Mouse (Mus musculus) left cerebral cortex, adult 18-20 months (tissue): ENCODE data around the gene Ccdc107. TPM values are rescaled to one million over a fixed set of nuclear protein-coding genes. Genes with fewer than 3 reads are reported as not detected.

Experiments used
- DNase-seq, 2 experiments: peaks; one replicate each; pipeline ENCODE4 v3.0.0; 2021 to 2022; ENCODE audit warnings: low spot score in 2 of 2, mixed read lengths in 1 of 2
- total RNA-seq, 2 experiments: library from RNA; stranded (reverse); gene quantifications; 2 replicates each; pipeline ENCODE4 v1.2.3; 2021

Ccdc107 gene
- total RNA-seq, 2 experiments from 2014 or later = 29.9 to 30.0 TPM

DNA sequence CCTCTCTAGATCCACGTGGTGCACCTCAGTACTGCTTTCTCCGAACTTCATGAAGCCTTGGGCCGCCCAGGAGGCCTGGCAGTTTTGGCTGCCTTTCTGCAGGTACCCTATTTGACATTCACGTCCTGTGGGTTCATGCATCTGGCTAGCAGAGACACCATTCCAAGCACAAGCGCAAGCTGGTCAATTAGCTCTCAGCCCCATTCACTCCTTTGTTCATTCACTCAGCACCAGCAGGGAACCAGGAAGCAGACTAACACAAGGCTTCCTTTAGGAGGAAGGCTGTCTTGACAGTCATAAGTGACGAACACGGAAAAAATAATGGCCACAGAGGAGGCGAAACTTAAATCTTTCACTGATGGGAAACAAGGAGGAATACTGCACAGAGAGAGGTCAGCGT lies 16.4 kb downstream of the Ccdc107 start:
- no peak for DNase-seq

DNA sequence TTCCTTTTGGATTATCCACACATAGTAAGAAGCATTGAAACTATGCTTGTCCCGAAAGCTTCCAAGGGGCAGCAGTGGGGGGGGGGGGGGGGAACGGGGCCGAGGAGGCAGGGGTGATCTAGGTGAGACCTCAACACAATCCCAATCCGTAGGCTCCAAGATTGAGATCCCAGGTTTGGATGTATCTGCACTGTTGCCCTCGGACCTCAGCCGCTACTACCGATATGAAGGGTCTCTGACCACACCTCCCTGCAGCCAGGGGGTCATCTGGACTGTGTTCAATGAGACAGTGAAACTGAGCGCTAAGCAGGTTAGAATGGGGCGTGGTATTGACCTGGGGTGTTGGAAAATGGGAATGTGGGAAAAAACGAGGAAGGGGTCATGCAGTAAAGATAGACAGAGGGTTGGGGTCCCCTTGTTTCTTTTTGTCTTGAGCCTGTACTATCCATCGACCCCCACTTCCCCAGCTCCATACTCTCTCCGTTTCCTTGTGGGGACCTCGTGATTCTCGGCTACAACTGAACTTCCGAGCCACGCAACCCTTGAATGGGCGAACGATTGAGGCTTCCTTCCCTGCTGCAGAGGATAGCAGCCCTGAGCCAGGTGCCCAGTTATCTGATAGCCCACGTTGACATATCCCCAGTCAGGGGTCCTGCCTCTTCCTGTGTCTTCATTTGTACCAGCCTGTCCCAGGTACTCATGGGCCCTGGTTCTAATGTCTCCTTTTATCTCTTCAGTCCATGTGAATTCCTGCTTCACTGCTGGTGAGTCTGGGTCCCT lies 19.2 kb downstream of the Ccdc107 start:
- no peak for DNase-seq

DNA sequence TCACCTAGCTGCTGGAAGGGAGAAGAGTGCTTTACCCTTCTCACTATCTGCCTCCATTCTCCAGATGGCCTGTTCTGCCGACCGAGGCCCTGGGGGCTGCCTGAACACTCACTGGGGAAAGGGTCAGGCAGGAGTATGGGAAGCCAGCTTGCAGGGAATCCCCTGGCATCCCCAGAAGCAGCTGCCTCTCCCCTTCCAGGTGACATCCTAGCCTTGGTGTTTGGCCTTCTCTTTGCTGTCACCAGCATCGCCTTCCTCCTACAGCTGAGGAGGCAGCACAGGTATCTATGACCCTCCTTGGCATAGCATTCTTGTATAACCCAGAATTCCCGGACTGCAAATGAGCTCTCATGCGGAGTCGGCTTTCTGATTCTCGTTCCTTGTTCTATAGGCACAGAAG lies 20.0 kb downstream of the Ccdc107 start:
- DNase-seq = no peak

DNA sequence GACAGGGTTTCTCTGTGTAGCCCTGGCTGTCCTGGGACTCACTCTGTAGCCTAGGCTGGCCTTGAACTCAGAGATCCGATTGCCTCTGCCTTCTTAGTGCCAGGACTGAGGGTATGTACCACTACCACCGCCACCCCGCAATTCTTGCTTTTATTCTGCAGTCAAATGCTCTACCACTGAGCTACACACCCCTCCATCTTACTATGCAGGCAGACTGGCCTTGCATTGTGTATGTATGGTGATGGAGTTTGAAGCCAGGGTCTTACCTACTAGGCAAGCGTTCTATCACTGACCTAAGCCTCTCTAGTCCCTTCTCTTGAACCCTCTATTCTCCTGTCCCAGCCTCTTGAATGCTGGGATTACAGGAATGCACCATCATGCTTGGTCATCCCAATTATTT lies 20.6 kb downstream of the Ccdc107 start:
- DNase-seq = no peak

DNA sequence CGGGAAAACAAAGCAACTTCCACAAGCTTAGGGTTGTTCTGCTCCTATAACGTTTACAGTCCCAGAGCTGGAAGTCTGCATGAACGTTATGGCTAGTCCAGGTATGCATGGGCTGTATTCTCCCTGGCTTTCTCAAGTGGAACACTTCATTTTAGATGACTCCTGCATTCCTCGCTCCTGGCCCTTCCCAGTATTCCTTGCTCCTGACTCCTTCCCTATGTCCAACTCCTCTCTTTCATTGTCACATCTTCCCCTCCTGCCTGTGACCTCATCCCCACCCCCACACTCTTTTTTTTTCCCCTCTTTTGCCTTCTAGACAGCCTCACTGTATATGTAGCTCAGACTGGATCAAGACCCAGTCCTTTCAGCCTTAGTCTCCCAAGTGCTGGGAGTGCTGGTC lies 21.1 kb downstream of the Ccdc107 start:
- no peak for DNase-seq

DNA sequence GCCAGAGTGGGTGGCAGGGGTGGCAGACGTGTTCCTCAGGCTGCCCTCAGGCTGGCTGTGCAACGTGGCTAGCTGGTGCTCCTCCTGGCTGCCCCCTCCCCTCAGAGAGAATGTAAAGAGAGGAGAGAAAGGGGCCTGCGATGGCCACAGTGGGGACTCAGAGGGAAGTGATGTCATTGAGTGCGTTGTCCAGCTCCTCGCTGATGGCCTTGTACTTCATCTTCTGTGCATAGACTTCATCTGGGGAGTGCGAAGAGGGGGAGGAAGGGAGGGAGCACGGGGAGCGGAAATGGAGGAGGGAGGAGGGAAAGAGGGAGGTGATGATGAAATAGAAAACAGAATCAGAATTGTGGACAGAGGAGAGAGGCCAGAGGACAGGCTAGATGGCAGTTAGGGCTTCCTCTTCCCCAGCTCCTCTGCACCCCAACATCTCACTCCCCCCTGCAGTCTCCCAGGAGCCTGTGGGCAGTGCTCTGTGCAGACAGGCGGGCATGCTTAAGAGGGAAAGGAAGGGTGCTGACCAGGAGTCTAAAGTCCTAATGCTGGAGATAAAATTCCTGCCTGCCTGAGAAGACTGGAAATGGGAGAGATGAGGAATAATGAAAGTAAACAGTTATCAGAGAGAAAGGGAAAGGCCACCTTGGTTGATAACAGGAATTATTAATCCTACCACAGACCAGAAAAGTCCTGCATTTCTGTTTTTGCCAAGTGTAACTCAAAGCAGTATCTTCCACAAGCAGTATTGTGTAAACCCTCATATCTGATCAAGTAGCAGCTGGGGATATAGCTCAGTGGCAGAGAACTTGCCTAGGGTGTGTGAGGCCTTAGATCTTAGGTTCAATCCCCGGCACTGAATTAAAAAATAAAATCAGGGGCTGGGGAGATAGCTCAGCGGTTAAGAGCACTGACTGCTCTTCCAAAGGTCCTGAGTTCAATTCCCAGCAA lies 23.3 kb downstream of the Ccdc107 start:
- DNase-seq = no peak

DNA sequence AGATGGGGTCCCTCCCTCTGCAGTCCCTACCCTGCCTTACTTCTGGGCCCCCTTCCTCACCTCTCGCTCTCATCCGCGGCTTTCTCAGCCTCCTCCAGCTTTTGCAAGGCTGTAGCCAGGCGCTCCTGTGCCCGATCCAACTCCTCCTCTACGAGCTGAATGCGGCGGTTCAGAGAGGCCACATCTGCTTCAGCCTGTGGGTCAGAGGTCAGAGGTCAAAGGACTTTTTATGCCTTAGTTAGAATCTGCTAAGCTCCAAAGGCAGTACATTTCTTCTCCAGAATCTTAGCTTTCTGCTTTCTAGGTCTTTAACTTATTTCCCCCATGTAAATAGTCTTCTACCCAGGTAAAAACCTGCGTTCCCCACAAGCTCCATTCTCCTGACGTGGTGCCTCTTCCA lies 26.9 kb downstream of the Ccdc107 start:
- DNase-seq = no peak

DNA sequence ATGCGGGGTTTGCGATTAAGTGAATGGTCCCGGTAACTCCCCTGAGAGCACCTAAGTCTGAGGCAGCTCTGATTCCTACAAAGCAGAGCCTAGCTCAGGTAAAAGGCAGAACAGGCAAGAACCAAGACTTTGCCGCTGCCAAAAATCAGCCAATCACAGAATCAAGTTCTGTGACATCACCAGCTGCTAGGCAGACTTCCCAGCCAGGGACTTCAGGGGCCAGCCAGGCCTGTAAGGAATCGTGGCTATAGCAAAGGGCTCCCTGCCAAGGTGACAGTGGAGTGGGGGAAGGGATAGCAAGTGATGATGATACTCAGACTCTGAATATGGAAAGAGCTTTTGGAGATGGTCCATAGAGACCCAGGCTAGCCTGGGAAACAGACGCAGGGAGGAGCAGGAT lies 27.3 kb downstream of the Ccdc107 start:
- DNase-seq = peak; percentile 88 to 95

DNA sequence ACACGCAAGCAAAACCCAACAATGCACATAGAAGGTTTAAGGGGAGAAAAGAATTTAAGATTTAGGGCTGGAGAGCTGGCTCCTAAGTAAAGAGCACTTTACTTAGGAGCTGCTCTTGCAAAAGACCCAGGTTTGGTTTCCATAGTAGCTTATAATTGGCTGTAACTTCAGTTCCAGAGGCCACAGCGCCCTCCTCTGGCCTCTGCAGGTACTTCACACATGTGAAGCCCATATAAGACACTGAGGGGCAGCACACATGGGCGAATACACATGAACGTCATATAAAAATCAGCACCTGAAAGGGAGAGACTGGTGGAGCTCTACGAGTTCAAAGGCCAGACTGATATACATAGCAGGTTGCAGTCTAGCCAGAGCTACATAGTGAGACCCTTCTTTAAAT lies 35.2 kb downstream of the Ccdc107 start:
- no peak for DNase-seq

DNA sequence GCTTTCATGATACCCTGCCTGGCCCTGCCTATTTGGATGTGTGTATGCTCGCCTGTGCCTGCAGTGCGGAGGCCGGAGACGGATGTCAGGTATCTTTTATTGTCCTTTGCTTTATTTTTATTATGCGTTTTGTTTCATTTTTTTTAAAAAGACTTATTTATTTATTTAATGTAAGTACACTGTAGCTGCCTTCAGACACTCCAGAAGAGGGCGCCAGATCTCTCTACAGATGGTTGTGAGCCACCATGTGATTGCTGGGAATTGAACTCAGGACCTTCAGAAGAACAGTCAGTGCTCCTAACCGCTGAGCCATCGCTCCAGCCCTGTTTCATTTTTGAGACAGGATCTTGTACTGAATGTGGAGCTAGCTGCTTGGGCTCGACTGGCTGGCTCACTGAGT lies 35.8 kb downstream of the Ccdc107 start:
- no peak for DNase-seq

DNA sequence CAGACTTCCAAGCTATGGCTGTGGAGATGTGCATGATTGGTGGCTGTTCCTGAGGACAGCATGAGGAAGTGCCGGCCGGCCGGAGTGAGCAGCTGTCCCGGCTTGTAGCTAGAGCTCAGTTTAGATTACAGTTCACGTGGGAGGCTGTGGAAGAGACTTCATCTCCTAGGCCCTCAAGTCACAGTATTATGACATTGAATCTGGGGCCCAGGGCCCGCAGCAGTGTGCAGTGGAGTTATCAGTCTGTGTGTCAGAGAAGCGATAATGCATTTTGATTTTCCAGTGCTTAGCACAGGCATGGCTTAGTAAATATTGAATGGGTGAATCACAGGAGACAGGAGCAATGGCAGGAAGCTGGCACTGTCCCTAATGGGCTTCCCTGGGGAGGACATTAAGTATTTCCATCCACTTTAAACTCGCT lies 37.4 kb downstream of the Ccdc107 start:
- no peak for DNase-seq

DNA sequence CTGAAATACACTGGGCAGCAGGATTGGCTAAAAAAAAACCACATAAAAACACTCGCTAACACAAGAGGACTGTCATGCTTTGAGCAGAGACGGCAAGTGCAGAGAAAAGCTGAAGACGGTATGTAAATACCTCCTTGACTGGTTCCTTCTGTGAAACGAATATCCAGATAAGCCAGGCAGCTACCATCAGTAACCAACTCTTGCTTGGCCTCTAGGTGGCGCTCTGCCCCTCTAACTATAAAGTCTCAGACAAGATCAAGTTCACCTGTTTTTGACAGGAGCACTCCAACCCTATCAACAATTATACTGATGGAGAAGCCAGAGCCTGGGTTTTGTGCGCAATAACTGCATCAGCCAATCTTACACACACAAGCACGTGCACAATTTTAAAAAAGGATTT lies 37.9 kb downstream of the Ccdc107 start:
- DNase-seq = peak; percentile 76 to 82

DNA sequence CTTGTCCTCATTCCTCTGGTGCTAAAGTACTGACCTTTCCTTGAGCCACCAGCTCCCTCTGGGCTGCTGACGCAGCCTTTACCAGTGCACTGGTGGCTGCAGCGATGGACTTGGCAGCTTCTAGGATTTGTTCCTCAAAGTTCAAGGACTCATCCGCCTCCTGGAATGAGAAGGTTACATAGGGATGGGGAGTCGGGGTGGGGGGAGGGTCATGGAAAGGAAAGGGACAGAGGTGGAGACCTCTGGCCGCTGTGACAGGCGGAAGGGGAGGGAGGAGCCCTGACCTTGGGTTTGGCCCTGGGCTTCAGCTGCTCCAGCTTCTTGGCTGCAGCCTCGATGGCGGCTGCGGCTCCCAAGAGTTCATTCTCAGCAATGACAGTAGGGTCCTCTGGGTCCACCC lies 40.6 kb downstream of the Ccdc107 start:
- no peak for DNase-seq

DNA sequence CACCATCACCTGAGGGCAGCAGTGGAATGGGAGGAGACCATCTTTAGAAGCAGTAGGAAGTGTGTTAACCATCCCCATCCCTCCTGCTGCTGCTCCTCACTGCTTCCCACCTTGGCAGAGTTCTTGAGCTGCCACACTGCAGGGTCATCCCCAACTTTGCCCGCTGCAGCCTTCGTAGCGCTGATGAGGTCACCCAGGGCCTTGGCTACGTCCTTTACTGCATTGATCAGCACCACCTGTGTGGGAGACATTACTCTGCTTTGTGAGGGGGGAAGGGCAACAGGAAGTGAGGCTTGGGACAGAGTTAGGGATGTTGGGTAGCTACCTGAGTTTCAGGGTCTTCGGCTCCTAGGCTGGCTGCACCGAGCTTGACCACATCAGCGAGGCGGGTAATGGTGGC lies 42.9 kb downstream of the Ccdc107 start:
- no peak for DNase-seq

DNA sequence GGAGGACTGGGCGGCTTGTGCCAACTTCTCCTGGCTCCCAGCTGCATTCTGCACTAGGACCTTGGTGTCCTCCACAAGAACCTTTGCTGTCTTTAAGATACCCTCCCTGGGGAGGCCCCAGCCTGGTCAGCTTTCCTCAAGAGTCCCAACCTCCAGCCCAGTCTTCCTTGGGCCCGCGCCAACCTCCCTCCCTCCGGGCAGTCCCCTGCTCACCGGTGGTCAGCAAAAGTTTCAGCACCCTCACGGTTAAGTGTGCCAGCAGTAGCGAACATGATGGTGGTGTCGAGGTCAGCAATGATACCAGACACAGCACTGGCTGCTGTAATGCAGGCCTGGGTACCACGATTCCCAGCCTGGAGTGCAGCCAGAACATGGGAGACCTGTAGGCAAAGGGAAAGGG lies 43.3 kb downstream of the Ccdc107 start:
- no peak for DNase-seq

DNA sequence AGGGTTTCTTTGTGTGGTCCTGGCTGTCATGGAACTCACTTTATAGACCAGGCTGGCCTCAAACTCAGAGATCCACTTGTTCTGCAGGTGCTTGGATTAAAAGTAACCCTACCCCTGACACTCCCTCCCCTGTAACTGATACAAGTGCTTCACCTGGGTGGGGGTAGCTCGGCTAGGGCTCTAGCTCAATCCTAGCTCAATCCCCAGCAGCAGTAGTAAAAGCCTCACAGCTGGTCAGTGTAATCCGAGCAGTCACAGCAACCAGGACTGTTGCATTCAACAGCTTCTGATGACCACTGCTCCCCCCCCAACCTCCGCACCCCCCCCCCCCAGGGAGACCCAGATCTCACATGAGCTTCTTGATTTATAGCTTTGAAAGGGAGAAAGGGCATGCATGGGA lies 49.3 kb downstream of the Ccdc107 start:
- no peak for DNase-seq

Other genes with a start within 250 kb of the Ccdc107 start
- under 1 TPM; 0.19 to 0.44 TPM for gene Atp8b5, start 225.7 kb upstream of the Ccdc107 start, total RNA-seq
- 100 to 1,000 TPM; 128 to 146 TPM for gene Rusc2, start 110.9 kb upstream of the Ccdc107 start, total RNA-seq
- gene Fam166b, start 63.8 kb upstream of the Ccdc107 start, total RNA-seq = 1 to 10 TPM in 1 of 2 experiments, under 1 TPM in 1; 0.82 to 1.2 TPM
- 10 to 100 TPM; 90.6 to 96.5 TPM for gene Tesk1, start 51.0 kb upstream of the Ccdc107 start, total RNA-seq
- gene Cd72, start 38.3 kb upstream of the Ccdc107 start, total RNA-seq = 1 to 10 TPM in 1 of 2 experiments, under 1 TPM in 1; 0.84 to 1.3 TPM
- gene Sit1, start 9.2 kb upstream of the Ccdc107 start, total RNA-seq = not detected
- gene Arhgef39, start 6.8 kb downstream of the Ccdc107 start, total RNA-seq = 1 to 10 TPM in 1 of 2 experiments, under 1 TPM in 1; 0.21 to 1.8 TPM
- 1 to 10 TPM in 1 of 2 experiments, under 1 TPM in 1; 0.42 to 1.8 TPM for gene Car9, start 14.1 kb downstream of the Ccdc107 start, total RNA-seq
- gene Tpm2, start 30.9 kb downstream of the Ccdc107 start, total RNA-seq = 1 to 10 TPM; 8.4 to 9.9 TPM
- 10 to 100 TPM; 78.1 to 80.9 TPM for gene Creb3, start 69.4 kb downstream of the Ccdc107 start, total RNA-seq
- 10 to 100 TPM; 51.7 to 51.8 TPM for gene Tln1, start 69.8 kb downstream of the Ccdc107 start, total RNA-seq
- 10 to 100 TPM; 44.8 to 50.1 TPM for gene Rgp1, start 85.8 kb downstream of the Ccdc107 start, total RNA-seq
- 10 to 100 TPM; 62.1 to 64.2 TPM for gene Gba2, start 86.0 kb downstream of the Ccdc107 start, total RNA-seq
- not detected for gene Msmp, start 91.6 kb downstream of the Ccdc107 start, total RNA-seq
- gene Npr2, start 139.0 kb downstream of the Ccdc107 start, total RNA-seq = 10 to 100 TPM; 47.5 to 48.4 TPM
- gene Spag8, start 160.7 kb downstream of the Ccdc107 start, total RNA-seq = 1 to 10 TPM in 1 of 2 experiments, under 1 TPM in 1; 0.87 to 2.1 TPM
- gene Hint2, start 163.6 kb downstream of the Ccdc107 start, total RNA-seq = 10 to 100 TPM; 34.1 to 40.5 TPM
- gene Tmem8b, start 176.1 kb downstream of the Ccdc107 start, total RNA-seq = 10 to 100 TPM; 57.7 to 64.8 TPM
- gene Fam221b, start 176.2 kb downstream of the Ccdc107 start, total RNA-seq = 1 to 10 TPM; 1.6 to 1.7 TPM
- not detected for gene Olfr70, start 207.9 kb downstream of the Ccdc107 start, total RNA-seq
- under 1 TPM in 1 of 2 experiments, not detected in 1; 0.12 TPM for gene Olfr71, start 217.4 kb downstream of the Ccdc107 start, total RNA-seq
- 1 to 10 TPM in 1 of 2 experiments, under 1 TPM in 1; 0.61 to 1.5 TPM for gene Hrct1, start 234.3 kb downstream of the Ccdc107 start, total RNA-seq
- gene Spaar, start 237.1 kb downstream of the Ccdc107 start, total RNA-seq = 1 to 10 TPM in 1 of 2 experiments, under 1 TPM in 1; 0.44 to 1.1 TPM